Mouse (Mus musculus): ENCODE measurements around the gene Ccdc157. TPM values are rescaled to one million over a fixed set of nuclear protein-coding genes. Genes with fewer than 3 reads are reported as not detected.

The Ccdc157 gene
- polyA plus RNA-seq, 1 experiment from 2014 or later, result 3.6 TPM

- Histone ChIP-seq H3K27me3 (ENCODE audit: control insufficient read depth, insufficient read depth, low read length) (no peaks in the 10 kb centered on the region), H3K4me2 (ENCODE audit: low read depth, low read length) (no peak overlapping the region), H3K9ac (replicated peaks; ENCODE audit: low read length) (no peak overlapping the region), H3K27ac (replicated peaks; ENCODE audit: low read depth, low read length) (no peak overlapping the region), H3K36me3 (replicated peaks; ENCODE audit: control insufficient read depth, insufficient read depth, low read depth, low read length) (no peaks in the 10 kb centered on the region), H3K4me1 (ENCODE audit: control insufficient read depth, insufficient read depth, low read length) (no peaks in the 10 kb centered on the region), H3K4me3 (ENCODE audit: low read depth, low read length) (no peak overlapping the region), H3K9me3 (replicated peaks; ENCODE audit: control insufficient read depth, low read length) (no peaks in the 10 kb centered on the region)
- no peak for DNase-seq (ENCODE audit: low spot score)
- WGBS, result 87% methylated on average over 5 of the region's 5 CpGs
- no peak for ATAC-seq (replicated peaks; ENCODE audit: insufficient number of reproducible peaks, low FRiP score, low TSS enrichment, low read depth)
These were observed 55.1 kb downstream of the Ccdc157 start for GRCm38 (mm10) chr11:4104989-4105388.

- no peak for ATAC-seq (replicated peaks; ENCODE audit: insufficient number of reproducible peaks, low FRiP score, low TSS enrichment, low read depth)
- WGBS, result 83% methylated on average over 14 of the region's 14 CpGs
These were observed 56.6 kb downstream of the Ccdc157 start for GRCm38 (mm10) chr11:4103522-4103921.

GRCm38 (mm10) chr11:4101851-4102250 lies 58.2 kb downstream of the Ccdc157 start:
- ATAC-seq (replicated peaks; ENCODE audit: insufficient number of reproducible peaks, low FRiP score, low TSS enrichment, low read depth) (no peak), DNase-seq (ENCODE audit: low spot score) (no peak)
- Histone ChIP-seq H3K27ac (replicated peaks; ENCODE audit: low read depth, low read length) (no peak overlapping the region), H3K9ac (replicated peaks; ENCODE audit: low read length) (no peak overlapping the region), H3K4me1 (ENCODE audit: control insufficient read depth, insufficient read depth, low read length) (peaks cover 4% of the 10 kb centered on the region; the same call in 1 of the 2 replicates), H3K4me2 (ENCODE audit: low read depth, low read length) (no peak overlapping the region), H3K27me3 (ENCODE audit: control insufficient read depth, insufficient read depth, low read length) (no peaks in the 10 kb centered on the region), H3K4me3 (ENCODE audit: low read depth, low read length) (no peak overlapping the region), H3K36me3 (replicated peaks; ENCODE audit: control insufficient read depth, insufficient read depth, low read depth, low read length) (no peaks in the 10 kb centered on the region), H3K9me3 (replicated peaks; ENCODE audit: control insufficient read depth, low read length) (no peaks in the 10 kb centered on the region)
- 83% methylated on average over 5 of the region's 5 CpGs for WGBS

More at GRCm38 (mm10) chr11:4103522-4103921, 56.6 kb downstream of the Ccdc157 start:
- Histone ChIP-seq H3K4me3 (ENCODE audit: low read depth, low read length) (no peak overlapping the region), H3K27me3 (ENCODE audit: control insufficient read depth, insufficient read depth, low read length) (no peaks in the 10 kb centered on the region), H3K9me3 (replicated peaks; ENCODE audit: control insufficient read depth, low read length) (no peaks in the 10 kb centered on the region), H3K4me2 (ENCODE audit: low read depth, low read length) (no peak overlapping the region), H3K4me1 (ENCODE audit: control insufficient read depth, insufficient read depth, low read length) (no peaks in the 10 kb centered on the region), H3K36me3 (replicated peaks; ENCODE audit: control insufficient read depth, insufficient read depth, low read depth, low read length) (no peaks in the 10 kb centered on the region), H3K27ac (replicated peaks; ENCODE audit: low read depth, low read length) (no peak overlapping the region), H3K9ac (replicated peaks; ENCODE audit: low read length) (no peak overlapping the region)
- no peak for DNase-seq (ENCODE audit: low spot score)

- Histone ChIP-seq H3K4me1 (ENCODE audit: control insufficient read depth, insufficient read depth, low read length) (peaks cover 4% of the 10 kb centered on the region), H3K9ac (replicated peaks; ENCODE audit: low read length) (no peak overlapping the region), H3K27me3 (ENCODE audit: control insufficient read depth, insufficient read depth, low read length) (no peaks in the 10 kb centered on the region), H3K27ac (replicated peaks; ENCODE audit: low read depth, low read length) (no peak overlapping the region), H3K4me3 (ENCODE audit: low read depth, low read length) (no peak overlapping the region), H3K36me3 (replicated peaks; ENCODE audit: control insufficient read depth, insufficient read depth, low read depth, low read length) (no peaks in the 10 kb centered on the region), H3K9me3 (replicated peaks; ENCODE audit: control insufficient read depth, low read length) (no peaks in the 10 kb centered on the region), H3K4me2 (ENCODE audit: low read depth, low read length) (no peak overlapping the region)
- ATAC-seq (replicated peaks; ENCODE audit: insufficient number of reproducible peaks, low FRiP score, low TSS enrichment, low read depth), result no peak
- WGBS, result 88% methylated on average over 3 of the region's 3 CpGs
- no peak for DNase-seq (ENCODE audit: low spot score)
These were observed 60.6 kb downstream of the Ccdc157 start for GRCm38 (mm10) chr11:4099447-4099846.

- 70% methylated on average over 7 of the region's 7 CpGs for WGBS
- no peak overlapping the region for H3K4me3 ChIP-seq (ENCODE audit: low read depth, low read length)
- no peaks in the 10 kb centered on the region for H3K9me3 ChIP-seq (replicated peaks; ENCODE audit: control insufficient read depth, low read length)
- ATAC-seq (replicated peaks; ENCODE audit: insufficient number of reproducible peaks, low FRiP score, low TSS enrichment, low read depth), result no peak
- no peak overlapping the region for H3K4me2 ChIP-seq (ENCODE audit: low read depth, low read length)
- no peaks in the 10 kb centered on the region for H3K27me3 ChIP-seq (ENCODE audit: control insufficient read depth, insufficient read depth, low read length)
- no peak for DNase-seq (ENCODE audit: low spot score)
- no peak overlapping the region for H3K27ac ChIP-seq (replicated peaks; ENCODE audit: low read depth, low read length)
- no peaks in the 10 kb centered on the region for H3K36me3 ChIP-seq (replicated peaks; ENCODE audit: control insufficient read depth, insufficient read depth, low read depth, low read length)
- no peak overlapping the region for H3K9ac ChIP-seq (replicated peaks; ENCODE audit: low read length)
- H3K4me1 ChIP-seq (ENCODE audit: control insufficient read depth, insufficient read depth, low read length), result peaks cover 4% of the 10 kb centered on the region
These were observed 61.3 kb downstream of the Ccdc157 start for GRCm38 (mm10) chr11:4098816-4099215.

- peaks cover 4% of the 10 kb centered on the region for H3K4me1 ChIP-seq (ENCODE audit: control insufficient read depth, insufficient read depth, low read length)
- no peaks in the 10 kb centered on the region for H3K27me3 ChIP-seq (ENCODE audit: control insufficient read depth, insufficient read depth, low read length)
- no peak overlapping the region for H3K4me3 ChIP-seq (ENCODE audit: low read depth, low read length)
- no peak for DNase-seq (ENCODE audit: low spot score)
- H3K27ac ChIP-seq (replicated peaks; ENCODE audit: low read depth, low read length), result no peak overlapping the region
- no peak overlapping the region for H3K9ac ChIP-seq (replicated peaks; ENCODE audit: low read length)
- WGBS, result 68% methylated on average over 8 of the region's 8 CpGs
- H3K36me3 ChIP-seq (replicated peaks; ENCODE audit: control insufficient read depth, insufficient read depth, low read depth, low read length), result no peaks in the 10 kb centered on the region
- no peak for ATAC-seq (replicated peaks; ENCODE audit: insufficient number of reproducible peaks, low FRiP score, low TSS enrichment, low read depth)
- H3K9me3 ChIP-seq (replicated peaks; ENCODE audit: control insufficient read depth, low read length), result no peaks in the 10 kb centered on the region
- H3K4me2 ChIP-seq (ENCODE audit: low read depth, low read length), result no peak overlapping the region
These were observed 62.0 kb downstream of the Ccdc157 start for GRCm38 (mm10) chr11:4098120-4098519.

- Histone ChIP-seq H3K4me1 (ENCODE audit: control insufficient read depth, insufficient read depth, low read length) (peaks cover 4% of the 10 kb centered on the region), H3K36me3 (replicated peaks; ENCODE audit: control insufficient read depth, insufficient read depth, low read depth, low read length) (no peaks in the 10 kb centered on the region), H3K9me3 (replicated peaks; ENCODE audit: control insufficient read depth, low read length) (no peaks in the 10 kb centered on the region), H3K27ac (replicated peaks; ENCODE audit: low read depth, low read length) (peak overlapping the region; percentile 71), H3K27me3 (ENCODE audit: control insufficient read depth, insufficient read depth, low read length) (no peaks in the 10 kb centered on the region), H3K4me2 (ENCODE audit: low read depth, low read length) (peak overlapping the region; percentile 80), H3K4me3 (ENCODE audit: low read depth, low read length) (peak overlapping the region; percentile 43), H3K9ac (replicated peaks; ENCODE audit: low read length) (peak overlapping the region; percentile 73)
- DNase-seq (ENCODE audit: low spot score), result peak; percentile 4
- ATAC-seq (replicated peaks; ENCODE audit: insufficient number of reproducible peaks, low FRiP score, low TSS enrichment, low read depth), result peak; percentile 8
- WGBS, result 38% methylated on average over 10 of the region's 10 CpGs
These were observed 62.9 kb downstream of the Ccdc157 start for GRCm38 (mm10) chr11:4097091-4097621.

- ATAC-seq (replicated peaks; ENCODE audit: insufficient number of reproducible peaks, low FRiP score, low TSS enrichment, low read depth) (peak; percentile 93), DNase-seq (ENCODE audit: low spot score) (peak; percentile 99)
- Histone ChIP-seq H3K4me1 (ENCODE audit: control insufficient read depth, insufficient read depth, low read length) (peaks cover 4% of the 10 kb centered on the region), H3K27ac (replicated peaks; ENCODE audit: low read depth, low read length) (peak overlapping the region; percentile 71), H3K27me3 (ENCODE audit: control insufficient read depth, insufficient read depth, low read length) (no peaks in the 10 kb centered on the region), H3K4me3 (ENCODE audit: low read depth, low read length) (peak overlapping the region; percentile 43), H3K4me2 (ENCODE audit: low read depth, low read length) (peak overlapping the region; percentile 80), H3K9ac (replicated peaks; ENCODE audit: low read length) (peak overlapping the region; percentile 73), H3K9me3 (replicated peaks; ENCODE audit: control insufficient read depth, low read length) (no peaks in the 10 kb centered on the region), H3K36me3 (replicated peaks; ENCODE audit: control insufficient read depth, insufficient read depth, low read depth, low read length) (no peaks in the 10 kb centered on the region)
- 2% methylated on average over 45 of the region's 45 CpGs for WGBS
These were observed 63.8 kb downstream of the Ccdc157 start for GRCm38 (mm10) chr11:4096054-4096984.
